Mouse (Mus musculus): ENCODE data around the gene Mtrex. TPM values are rescaled to one million over a fixed set of nuclear protein-coding genes. Genes with fewer than 3 reads are reported as not detected.

Mtrex gene
- polyA plus RNA-seq, 1 experiment from 2014 or later = 90.8 TPM

- H3K9me3 ChIP-seq = no peaks in the 10 kb centered on the region
- H3K27me3 ChIP-seq = no peaks in the 10 kb centered on the region
- 91% methylated on average over 6 of the region's 6 CpGs for WGBS
- ATAC-seq (ENCODE audit: low FRiP score, low read depth) = no peak
- H3K4me1 ChIP-seq = no peaks in the 10 kb centered on the region
- no peak overlapping the region for H3K4me2 ChIP-seq (replicated peaks)
- no peak overlapping the region for H3K27ac ChIP-seq (replicated peaks)
- H3K4me3 ChIP-seq = no peak overlapping the region
- H3K36me3 ChIP-seq = no peaks in the 10 kb centered on the region
- H3K9ac ChIP-seq (replicated peaks) = no peak overlapping the region
These were observed 88.5 kb downstream of the Mtrex start for GRCm38 (mm10) chr13:112838562-112839232.

GRCm38 (mm10) chr13:112837621-112838155 lies 89.5 kb downstream of the Mtrex start:
- Histone ChIP-seq H3K9ac (replicated peaks) (no peak overlapping the region), H3K27ac (replicated peaks) (no peak overlapping the region), H3K4me1 (peaks cover 5% of the 10 kb centered on the region; the same call in 1 of the 2 replicates), H3K27me3 (no peaks in the 10 kb centered on the region), H3K9me3 (no peaks in the 10 kb centered on the region), H3K4me3 (no peak overlapping the region), H3K4me2 (replicated peaks) (no peak overlapping the region), H3K36me3 (no peaks in the 10 kb centered on the region)
- WGBS = 84% methylated on average over 9 of the region's 9 CpGs
- no peak for ATAC-seq (ENCODE audit: low FRiP score, low read depth)

GRCm38 (mm10) chr13:112836951-112837350 lies 90.2 kb downstream of the Mtrex start:
- no peaks in the 10 kb centered on the region for H3K9me3 ChIP-seq
- H3K4me2 ChIP-seq (replicated peaks) = no peak overlapping the region
- H3K27ac ChIP-seq (replicated peaks) = no peak overlapping the region
- H3K27me3 ChIP-seq = no peaks in the 10 kb centered on the region
- no peak overlapping the region for H3K4me3 ChIP-seq
- ATAC-seq (ENCODE audit: low FRiP score, low read depth) = no peak
- WGBS = 80% methylated on average over 2 of the region's 2 CpGs
- H3K4me1 ChIP-seq = peaks cover 5% of the 10 kb centered on the region; the same call in 1 of the 2 replicates
- H3K9ac ChIP-seq (replicated peaks) = no peak overlapping the region
- H3K36me3 ChIP-seq = no peaks in the 10 kb centered on the region

GRCm38 (mm10) chr13:112835113-112835512 lies 92.1 kb downstream of the Mtrex start:
- no peak for ATAC-seq (ENCODE audit: low FRiP score, low read depth)

GRCm38 (mm10) chr13:112833895-112834263 lies 93.3 kb downstream of the Mtrex start:
- 85% methylated on average over 3 of the region's 3 CpGs for WGBS
- ATAC-seq (ENCODE audit: low FRiP score, low read depth) = no peak
- Histone ChIP-seq H3K4me3 (no peak overlapping the region), H3K9ac (replicated peaks) (no peak overlapping the region), H3K27ac (replicated peaks) (no peak overlapping the region), H3K36me3 (no peaks in the 10 kb centered on the region), H3K9me3 (no peaks in the 10 kb centered on the region), H3K27me3 (no peaks in the 10 kb centered on the region), H3K4me2 (replicated peaks) (no peak overlapping the region), H3K4me1 (peaks cover 5% of the 10 kb centered on the region; the same call in 1 of the 2 replicates)

More at GRCm38 (mm10) chr13:112835113-112835512, 92.1 kb downstream of the Mtrex start:
- H3K9ac ChIP-seq (replicated peaks) = no peak overlapping the region
- no peaks in the 10 kb centered on the region for H3K9me3 ChIP-seq
- no peaks in the 10 kb centered on the region for H3K36me3 ChIP-seq
- no peak overlapping the region for H3K4me2 ChIP-seq (replicated peaks)
- 32% methylated on average over 12 of the region's 12 CpGs for WGBS
- no peak overlapping the region for H3K4me3 ChIP-seq
- H3K4me1 ChIP-seq = peaks cover 5% of the 10 kb centered on the region; the same call in 1 of the 2 replicates
- no peaks in the 10 kb centered on the region for H3K27me3 ChIP-seq
- H3K27ac ChIP-seq (replicated peaks) = no peak overlapping the region

- Histone ChIP-seq H3K4me3 (no peak overlapping the region), H3K9ac (replicated peaks) (no peak overlapping the region), H3K4me2 (replicated peaks) (no peak overlapping the region), H3K27ac (replicated peaks) (no peak overlapping the region), H3K9me3 (no peaks in the 10 kb centered on the region), H3K36me3 (no peaks in the 10 kb centered on the region), H3K4me1 (peaks cover 5% of the 10 kb centered on the region; the same call in 1 of the 2 replicates), H3K27me3 (no peaks in the 10 kb centered on the region)
- no peak for ATAC-seq (ENCODE audit: low FRiP score, low read depth)
- 65% methylated on average over 20 of the region's 20 CpGs for WGBS
These were observed 93.8 kb downstream of the Mtrex start for GRCm38 (mm10) chr13:112833253-112833894.

GRCm38 (mm10) chr13:112832589-112832988 lies 94.6 kb downstream of the Mtrex start:
- no peak for ATAC-seq (ENCODE audit: low FRiP score, low read depth)
- Histone ChIP-seq H3K27me3 (no peaks in the 10 kb centered on the region), H3K36me3 (no peaks in the 10 kb centered on the region), H3K4me2 (replicated peaks) (no peak overlapping the region), H3K4me3 (no peak overlapping the region), H3K9ac (replicated peaks) (no peak overlapping the region), H3K27ac (replicated peaks) (no peak overlapping the region), H3K9me3 (no peaks in the 10 kb centered on the region), H3K4me1 (peaks cover 5% of the 10 kb centered on the region; the same call in 1 of the 2 replicates)
- WGBS = 55% methylated on average over 2 of the region's 2 CpGs

- 96% methylated on average over 2 of the region's 2 CpGs for WGBS
- no peaks in the 10 kb centered on the region for H3K9me3 ChIP-seq
- no peak overlapping the region for H3K4me2 ChIP-seq (replicated peaks)
- no peak overlapping the region for H3K9ac ChIP-seq (replicated peaks)
- H3K27ac ChIP-seq (replicated peaks) = no peak overlapping the region
- no peaks in the 10 kb centered on the region for H3K27me3 ChIP-seq
- H3K4me1 ChIP-seq = peaks cover 5% of the 10 kb centered on the region; the same call in 1 of the 2 replicates
- no peak overlapping the region for H3K4me3 ChIP-seq
- no peak for ATAC-seq (ENCODE audit: low FRiP score, low read depth)
- H3K36me3 ChIP-seq = no peaks in the 10 kb centered on the region
These were observed 97.6 kb downstream of the Mtrex start for GRCm38 (mm10) chr13:112829619-112830018.

GRCm38 (mm10) chr13:112825479-112825878 lies 101.7 kb downstream of the Mtrex start:
- Histone ChIP-seq H3K4me3 (no peak overlapping the region), H3K27me3 (no peaks in the 10 kb centered on the region), H3K4me1 (no peaks in the 10 kb centered on the region), H3K4me2 (replicated peaks) (no peak overlapping the region), H3K27ac (replicated peaks) (no peak overlapping the region), H3K36me3 (no peaks in the 10 kb centered on the region), H3K9ac (replicated peaks) (no peak overlapping the region), H3K9me3 (no peaks in the 10 kb centered on the region)
- no peak for ATAC-seq (ENCODE audit: low FRiP score, low read depth)
- 56% methylated on average over 6 of the region's 6 CpGs for WGBS

- Histone ChIP-seq H3K9me3 (no peaks in the 10 kb centered on the region), H3K27me3 (no peaks in the 10 kb centered on the region)
- no peak for ATAC-seq (ENCODE audit: low FRiP score, low read depth)
These were observed 103.1 kb downstream of the Mtrex start for GRCm38 (mm10) chr13:112823911-112824648.

GRCm38 (mm10) chr13:112823236-112823910 lies 103.8 kb downstream of the Mtrex start:
- no peak for ATAC-seq (ENCODE audit: low FRiP score, low read depth)

More at GRCm38 (mm10) chr13:112823911-112824648, 103.1 kb downstream of the Mtrex start:
- H3K4me3 ChIP-seq = no peak overlapping the region
- no peaks in the 10 kb centered on the region for H3K4me1 ChIP-seq
- WGBS = 78% methylated on average over 7 of the region's 8 CpGs
- H3K36me3 ChIP-seq = no peaks in the 10 kb centered on the region
- no peak overlapping the region for H3K9ac ChIP-seq (replicated peaks)
- H3K27ac ChIP-seq (replicated peaks) = no peak overlapping the region
- no peak overlapping the region for H3K4me2 ChIP-seq (replicated peaks)

More at GRCm38 (mm10) chr13:112823236-112823910, 103.8 kb downstream of the Mtrex start:
- 91% methylated on average over 6 of the region's 6 CpGs for WGBS
- H3K4me1 ChIP-seq = no peaks in the 10 kb centered on the region
- H3K9me3 ChIP-seq = no peaks in the 10 kb centered on the region
- H3K4me2 ChIP-seq (replicated peaks) = no peak overlapping the region
- no peaks in the 10 kb centered on the region for H3K27me3 ChIP-seq
- H3K9ac ChIP-seq (replicated peaks) = no peak overlapping the region
- no peak overlapping the region for H3K4me3 ChIP-seq
- H3K36me3 ChIP-seq = no peaks in the 10 kb centered on the region
- H3K27ac ChIP-seq (replicated peaks) = no peak overlapping the region

Data from midbrain, embryonic 12.5 days (tissue).